Mouse (Mus musculus) mouse embryonic stem cell (cell line): ENCODE data around the gene Gm20521.

Source experiments
- in situ Hi-C, 2 experiments: fragments of 300-500 bp; cut with MboI; formaldehyde crosslinking; loops; 1 replicate in 1 of 2; 3 replicates in 1 of 2; pipeline ENCODE4 v1.14.3; 2019 to 2020; ENCODE audit warnings: low sequenced_read_pairs in 2 of 2, low pct_unique_long_range_greater_than_20kb in 1 of 2, mixed read lengths in 1 of 2; ENCODE audit not compliant: unreplicated experiment in 1 of 2

The Gm20521 gene

DNA sequence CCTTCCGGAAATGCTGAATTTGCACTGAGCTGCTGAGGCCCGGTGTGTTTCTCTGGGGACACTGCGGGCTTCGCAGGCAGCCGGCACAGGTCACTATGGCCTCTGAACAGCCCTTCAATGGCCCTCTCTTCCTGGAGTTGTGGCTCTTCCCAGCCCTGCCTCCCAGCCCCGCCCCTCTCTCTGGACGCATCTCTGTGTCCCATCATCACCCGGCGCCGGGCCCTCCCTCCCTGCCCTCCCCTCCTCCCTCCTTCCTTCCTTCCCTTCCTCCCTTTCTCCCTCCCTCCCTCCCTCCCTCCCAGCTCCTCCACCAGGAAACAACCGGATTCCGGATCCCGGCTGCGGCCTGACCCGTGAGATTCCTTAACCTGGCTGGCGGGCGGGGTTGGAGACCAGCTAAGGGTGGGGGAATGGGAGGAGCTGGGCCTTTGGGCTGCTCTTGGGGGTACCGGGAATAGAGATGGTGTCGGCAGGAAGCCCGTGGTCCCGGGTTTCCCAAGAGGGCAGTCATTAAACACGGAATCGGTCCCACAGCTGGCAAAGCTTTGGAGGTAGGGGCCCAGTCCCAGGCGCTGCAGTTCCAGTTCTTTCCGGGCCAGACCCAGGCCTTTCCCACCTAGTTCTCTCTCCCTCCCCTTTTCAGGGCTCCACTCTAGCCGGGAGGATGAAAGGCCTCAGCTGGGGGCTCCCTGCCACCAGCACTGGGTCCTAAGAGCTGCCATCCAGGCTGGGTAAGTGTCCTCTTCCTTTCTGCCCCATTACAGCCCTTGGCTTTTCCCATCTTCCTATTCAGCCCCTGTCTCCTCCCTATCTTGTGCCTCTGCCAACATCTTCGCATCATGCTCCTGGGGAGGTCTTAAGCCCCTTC lies at the start of gene Gm20521, which contains the start of gene Bcl2l2:
Gm20521 (plus strand) TSS at position 288 of the 868 bp plus-strand sequence.
Bcl2l2 (plus strand) TSS at position 224 of the 868 bp plus-strand sequence.
- in situ Hi-C loops = no loop called here

- in situ Hi-C loops = no loop called here
Measured at GRCm38 (mm10) chr14:54843461-54843860, 39.8 kb upstream of the Gm20521 start.

- in situ Hi-C loops = no loop called here
Measured at GRCm38 (mm10) chr14:54855726-54856125, 27.5 kb upstream of the Gm20521 start.

DNA sequence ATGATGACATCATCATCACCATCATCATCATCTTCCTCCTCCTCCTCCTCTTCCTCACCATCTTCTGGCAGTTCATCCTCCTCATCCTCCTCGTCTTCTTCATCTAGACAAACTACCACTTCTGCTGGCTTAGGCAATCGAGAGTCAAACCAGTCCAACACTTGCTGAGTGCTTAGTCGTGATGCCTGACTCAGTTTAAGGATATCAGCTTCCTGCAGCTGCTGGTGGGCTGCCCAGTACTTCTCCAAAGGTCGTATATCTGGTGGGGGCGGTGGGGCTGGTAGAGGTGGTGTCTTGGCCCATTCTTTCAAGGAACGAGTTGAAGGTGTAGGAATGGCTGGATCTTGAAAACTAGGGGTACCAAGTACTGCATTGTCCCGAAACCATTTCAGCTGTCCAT lies 26.5 kb upstream of the Gm20521 start:
- in situ Hi-C loops = no loop called here

- in situ Hi-C loops = no loop called here
Measured at GRCm38 (mm10) chr14:54857891-54858290, 25.4 kb upstream of the Gm20521 start.

- in situ Hi-C loops = no loop called here
Measured at GRCm38 (mm10) chr14:54860511-54860910, 22.7 kb upstream of the Gm20521 start.

- in situ Hi-C loops = no loop called here
Measured at GRCm38 (mm10) chr14:54863501-54864312, 19.5 kb upstream of the Gm20521 start.

DNA sequence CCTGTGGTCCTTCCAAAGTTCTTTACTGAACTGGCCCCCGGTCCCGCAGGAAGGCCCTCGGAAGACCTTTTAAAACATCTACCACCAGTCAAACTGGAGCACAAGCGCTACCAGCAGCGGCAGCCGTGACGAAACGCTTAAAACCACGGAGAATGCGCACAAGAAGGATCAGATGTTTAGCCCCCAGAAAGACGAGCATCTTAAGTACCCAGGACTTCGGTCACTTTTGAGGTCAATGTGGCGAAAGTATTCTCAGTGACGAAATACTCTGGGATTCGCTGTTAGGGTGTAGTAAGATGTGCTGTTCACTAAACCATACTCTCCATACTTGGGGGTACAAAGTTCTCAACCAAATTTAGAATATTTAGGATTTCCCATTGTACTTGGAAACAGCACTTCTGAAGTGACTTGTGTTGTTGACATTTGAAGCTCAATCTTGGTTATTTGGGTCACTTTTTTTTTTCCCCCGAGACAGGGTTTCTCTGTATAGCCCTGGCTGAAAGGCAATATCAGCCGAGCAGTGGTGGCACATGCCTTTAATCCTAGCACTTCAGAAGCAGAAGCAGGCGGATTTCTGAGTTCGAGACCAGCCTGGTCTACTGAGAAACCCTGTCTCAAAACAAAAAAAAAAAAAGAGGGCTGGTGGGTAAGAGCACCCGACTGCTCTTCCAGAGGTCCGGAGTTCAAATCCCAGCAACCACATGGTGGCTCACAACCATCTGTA lies 18.8 kb upstream of the Gm20521 start:
- in situ Hi-C loops = no loop called here

- in situ Hi-C loops = no loop called here
Measured at GRCm38 (mm10) chr14:54865626-54866025, 17.6 kb upstream of the Gm20521 start.

- in situ Hi-C loops = no loop called here
Measured at GRCm38 (mm10) chr14:54866268-54866667, 17.0 kb upstream of the Gm20521 start.

DNA sequence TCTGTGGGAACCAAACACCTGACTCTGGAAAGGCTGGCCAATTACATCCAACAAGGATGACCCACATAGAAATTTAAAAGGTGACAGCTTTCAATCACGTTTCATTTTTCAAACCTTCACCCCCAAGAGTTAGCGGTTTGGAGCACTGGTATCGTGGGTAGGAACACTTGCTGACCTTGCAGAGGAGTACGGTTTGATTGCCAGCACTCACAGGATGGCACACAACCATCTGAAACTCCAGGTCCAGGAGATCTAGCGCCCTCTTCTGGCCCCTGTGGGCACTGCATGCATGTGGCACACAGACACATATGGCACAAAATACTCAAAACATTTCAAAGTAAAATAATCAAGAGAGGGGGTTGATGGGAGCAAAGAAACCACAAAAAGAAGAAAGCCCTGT lies 16.3 kb upstream of the Gm20521 start:
- in situ Hi-C loops = no loop called here

DNA sequence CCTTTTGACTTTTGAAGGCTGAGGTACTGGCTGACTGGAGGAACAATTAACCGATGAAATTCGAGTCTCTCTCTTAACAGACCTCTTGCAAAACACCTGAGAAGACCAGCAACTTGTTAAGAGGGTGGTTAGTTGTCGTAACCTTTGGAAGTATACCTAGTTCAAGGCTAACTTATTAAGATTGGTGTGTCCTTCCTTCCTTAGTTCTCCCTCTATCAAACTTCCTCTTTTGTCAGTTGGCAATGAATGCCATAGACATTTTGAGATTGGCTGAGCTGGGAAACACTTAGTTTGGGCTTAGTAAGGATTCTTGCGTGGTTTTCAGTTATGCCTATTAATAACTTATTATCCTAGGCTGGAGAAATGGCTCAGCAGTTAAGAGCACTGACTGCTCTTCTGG lies 15.2 kb upstream of the Gm20521 start:
- in situ Hi-C loops = no loop called here

GRCm38 (mm10) chr14:54870861-54871260 lies 12.4 kb upstream of the Gm20521 start, which contains the start of gene Homez:
Gene Homez (minus strand): TSS chr14:54870961.
- in situ Hi-C loops = no loop called here

DNA sequence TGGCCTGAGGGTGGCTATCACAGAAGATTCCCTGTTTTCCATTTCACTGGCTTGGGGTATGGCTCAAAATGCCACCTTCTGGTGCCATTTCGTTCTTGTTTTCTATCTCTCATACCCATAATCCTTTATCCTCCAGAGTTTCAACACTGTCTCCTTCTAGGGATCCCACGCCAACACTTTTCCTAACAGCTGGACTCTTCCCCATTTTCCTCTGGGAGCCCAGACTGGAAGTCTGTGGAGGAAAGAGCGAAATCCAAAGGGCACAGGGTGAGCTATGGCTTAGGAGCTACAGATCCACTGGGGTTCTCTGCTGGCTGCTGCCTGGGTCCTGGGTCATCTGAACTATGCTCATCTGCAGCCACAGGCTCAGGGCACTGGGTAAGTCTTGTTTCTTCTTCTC lies 9.1 kb upstream of the Gm20521 start:
- in situ Hi-C loops = no loop called here

DNA sequence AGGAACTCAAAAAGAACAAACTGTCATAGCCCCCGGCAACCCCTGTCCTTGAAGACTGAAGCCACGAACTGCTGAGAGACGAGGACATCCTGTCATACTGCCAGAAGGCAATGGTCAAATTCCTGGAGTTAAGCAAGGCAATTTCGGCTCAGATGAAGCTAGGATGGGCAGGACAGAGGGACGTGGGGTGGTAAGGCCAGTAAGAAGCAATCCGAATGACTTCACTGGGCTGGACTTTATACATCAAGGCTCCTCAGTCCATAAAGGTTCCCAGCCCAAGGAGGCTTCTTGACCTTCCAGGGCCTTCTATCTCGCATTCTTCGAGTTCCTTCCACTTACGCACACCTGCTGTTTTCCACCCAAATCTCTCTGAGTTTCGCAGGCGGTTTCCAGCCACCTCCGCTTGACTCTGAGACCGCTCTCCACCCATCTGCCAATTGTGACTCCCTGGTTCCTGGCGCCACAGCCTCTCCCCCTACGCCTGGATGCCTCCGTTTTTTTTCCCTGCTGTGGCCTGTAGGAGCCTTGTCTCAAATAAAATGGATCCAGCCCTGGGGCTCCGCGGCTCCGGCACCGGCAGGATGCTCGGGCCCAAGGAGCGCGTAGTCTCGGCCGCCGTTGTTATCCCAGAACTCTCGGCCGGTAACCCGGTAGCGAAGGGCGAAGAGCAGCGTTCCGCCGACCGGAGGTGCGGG lies 7.2 kb upstream of the Gm20521 start:
- in situ Hi-C loops = no loop called here

DNA sequence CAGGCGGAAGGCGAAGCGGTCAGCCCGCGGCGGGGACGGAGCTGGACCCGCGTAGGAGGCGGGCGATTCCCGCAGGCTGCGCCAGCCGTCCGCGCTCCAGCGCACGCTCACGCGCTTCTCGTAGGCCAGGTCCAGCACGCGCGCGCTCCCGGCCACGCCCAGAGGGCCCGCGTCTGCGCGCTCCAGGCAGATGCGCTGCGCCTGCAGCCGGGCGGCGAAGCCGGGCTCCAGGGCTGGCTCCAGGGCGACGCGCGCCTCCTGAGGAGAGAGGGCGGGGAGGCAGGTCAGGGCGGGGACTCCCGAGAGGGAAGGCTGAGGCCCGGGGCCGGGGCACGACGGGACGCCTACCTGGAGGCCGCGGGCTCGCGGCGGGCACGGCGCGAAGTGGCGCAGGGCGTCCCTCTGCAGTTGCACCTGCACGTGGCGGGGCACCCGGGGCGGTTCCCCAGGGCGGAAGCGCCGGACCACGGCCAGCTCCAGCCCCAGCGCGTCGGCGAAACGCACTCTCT lies 6.6 kb upstream of the Gm20521 start:
- in situ Hi-C loops = no loop called here

DNA sequence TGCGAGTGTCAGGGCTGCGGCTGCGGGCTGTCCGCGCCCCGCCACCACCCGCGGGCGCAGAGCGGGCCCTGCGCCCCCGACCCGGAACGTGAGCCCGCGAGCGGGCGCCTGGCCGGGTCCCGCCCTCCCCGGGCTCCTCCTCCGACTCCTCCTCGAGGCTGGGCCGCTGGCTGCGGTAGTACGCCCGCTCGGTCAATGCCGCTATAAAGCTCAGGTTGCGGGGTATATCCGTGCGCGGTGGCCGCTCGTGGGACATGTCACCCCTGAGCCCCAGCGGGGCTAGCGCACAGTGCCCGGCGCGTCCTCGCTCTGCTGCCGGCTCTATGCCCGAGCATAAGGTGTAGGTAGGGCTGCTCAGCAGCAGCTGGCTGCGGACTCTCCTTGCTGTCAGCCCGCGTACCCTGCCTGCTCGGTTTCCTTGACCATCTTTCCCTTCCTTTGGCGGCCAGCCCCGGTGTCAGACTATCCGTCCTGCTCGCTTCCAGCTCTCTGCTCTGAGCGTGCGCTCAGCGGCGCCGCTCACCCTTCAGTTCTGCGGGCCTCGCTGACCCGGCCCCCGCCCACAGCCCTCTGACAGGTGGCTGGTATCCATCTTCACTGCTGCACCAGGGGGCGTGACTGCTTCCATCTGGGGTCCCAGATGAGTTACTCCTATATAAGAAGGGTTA lies 6.1 kb upstream of the Gm20521 start, which contains the start of gene Ppp1r3e:
Ppp1r3e (minus strand) TSS at position 503 of the 668 bp plus-strand sequence.
- in situ Hi-C loops = no loop called here
